Mouse (Mus musculus) stomach, postnatal 0 days (tissue): ENCODE data around the gene Gucd1. TPM values are rescaled to one million over a fixed set of nuclear protein-coding genes. Genes with fewer than 3 reads are reported as not detected.

Experiments
- ATAC-seq: fragments of 200-750 bp; cut with Nextera tagmentation; 2 replicates; pipeline ENCODE4 v1.8.0; 2017; ENCODE audit not compliant: low FRiP score, low TSS enrichment
- DNase-seq: peaks from one replicate; pipeline ENCODE4 v3.0.0-alpha.2; 2016; ENCODE audit warnings: low spot score
- H3K27ac ChIP-seq: fragments of 300-500 bp; sonication (generic); replicated peaks from 2 replicates; pipeline ENCODE4 v1.5.1; 2014; ENCODE audit warnings: mild to moderate bottlenecking, control low read depth
- H3K27me3 ChIP-seq: fragments of 300-500 bp; sonication (generic); 2 replicates; pipeline ENCODE4 v1.6.1; 2014; ENCODE audit warnings: low read length; ENCODE audit not compliant: control insufficient read depth, insufficient read depth
- H3K36me3 ChIP-seq: fragments of 300-500 bp; sonication (generic); 2 replicates; pipeline ENCODE4 v1.6.1; 2014; ENCODE audit warnings: low read length, mixed read lengths; ENCODE audit not compliant: control insufficient read depth, insufficient read depth
- H3K4me1 ChIP-seq: fragments of 300-500 bp; sonication (generic); replicated peaks from 2 replicates; pipeline ENCODE4 v1.6.1; 2014; ENCODE audit warnings: antibody characterized with exemption; ENCODE audit not compliant: control insufficient read depth, insufficient read depth
- H3K4me2 ChIP-seq: fragments of 300-500 bp; sonication (generic); replicated peaks from 2 replicates; pipeline ENCODE4 v1.6.1; 2014; ENCODE audit warnings: low read depth, mild to moderate bottlenecking, control low read depth, moderate library complexity
- H3K4me3 ChIP-seq: fragments of 300-500 bp; sonication (generic); 2 replicates; pipeline ENCODE4 v1.5.1; 2014; ENCODE audit warnings: low read depth, low read length, control low read depth
- H3K9ac ChIP-seq: fragments of 300-500 bp; sonication (generic); 2 replicates; pipeline ENCODE4 v1.6.1; 2014; ENCODE audit warnings: mild to moderate bottlenecking, low read length, control low read depth, mixed read lengths
- H3K9me3 ChIP-seq: fragments of 300-500 bp; sonication (generic); 2 replicates; pipeline ENCODE4 v1.6.1; 2016; ENCODE audit warnings: low read length; ENCODE audit not compliant: control insufficient read depth
- CTCF ChIP-seq: IDR thresholded peaks from 2 replicates; pipeline ENCODE4 v1.5.1; 2016; ENCODE audit warnings: antibody characterized with exemption, low read depth, mild to moderate bottlenecking, moderate library complexity
- EP300 ChIP-seq: optimal IDR thresholded peaks from 2 replicates; pipeline ENCODE3; 2016; ENCODE audit warnings: antibody characterized with exemption
- WGBS: fragments of 180-500 bp; shearing (Covaris S2); extraction: QIAGEN DNeasy Blood & Tissue Kit; methylation state at CpG from one replicate; pipeline ENCODE4 v1.1.7; 2014; 5-methylcytosine and 5-hydroxymethylcytosine counted together
- polyA plus RNA-seq: library from polyadenylated mRNA; unstranded; fragments of >200 nt; fragmentation: Nextera tagmentation; extraction: Ambion mirVana; gene quantifications from 2 replicates; pipeline ENCODE4 v1.2.1, GENCODE M21; 2015

Gene Gucd1
- polyA plus RNA-seq, 1 experiment from 2014 or later = 14.6 TPM

DNA sequence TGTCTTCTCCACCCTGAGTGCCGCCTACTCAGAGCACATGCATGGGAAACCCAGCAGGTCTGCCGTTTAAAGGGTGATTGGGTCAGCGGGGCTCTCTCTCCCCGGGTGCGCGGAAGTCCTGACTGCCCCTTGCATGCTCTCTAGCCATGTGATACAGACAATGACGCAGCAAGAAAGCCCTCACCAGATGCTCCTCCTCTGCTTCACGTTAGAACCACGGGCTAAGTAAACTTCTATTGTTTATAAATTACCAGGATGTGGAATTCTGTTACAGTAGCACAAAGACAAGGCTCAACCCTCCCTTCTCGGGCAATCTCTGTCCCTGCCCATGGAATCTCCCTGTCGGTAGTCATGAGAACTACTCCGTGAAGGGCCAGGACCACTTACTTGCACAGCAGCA, 33.4 kb upstream of the Gucd1 start:
- DNase-seq = no peak
- H3K27me3 ChIP-seq = no peaks in the 10 kb centered on the region
- H3K4me1 ChIP-seq = no peaks in the 10 kb centered on the region
- H3K36me3 ChIP-seq = no peaks in the 10 kb centered on the region
- no peak overlapping the region for H3K9ac ChIP-seq
- TF ChIP-seq EP300 = no peak
- TF ChIP-seq CTCF = peak; percentile 42
- 18% methylated on average over 12 of the region's 12 CpGs for WGBS
- H3K27ac ChIP-seq = no peak overlapping the region
- H3K9me3 ChIP-seq = no peaks in the 10 kb centered on the region
- H3K4me3 ChIP-seq = no peak overlapping the region
- 0 out of 2 replicates have a peak overlapping the region, but pooled peaks have one; percentile 11 for H3K4me2 ChIP-seq
- peak; percentile 55 for ATAC-seq

DNA sequence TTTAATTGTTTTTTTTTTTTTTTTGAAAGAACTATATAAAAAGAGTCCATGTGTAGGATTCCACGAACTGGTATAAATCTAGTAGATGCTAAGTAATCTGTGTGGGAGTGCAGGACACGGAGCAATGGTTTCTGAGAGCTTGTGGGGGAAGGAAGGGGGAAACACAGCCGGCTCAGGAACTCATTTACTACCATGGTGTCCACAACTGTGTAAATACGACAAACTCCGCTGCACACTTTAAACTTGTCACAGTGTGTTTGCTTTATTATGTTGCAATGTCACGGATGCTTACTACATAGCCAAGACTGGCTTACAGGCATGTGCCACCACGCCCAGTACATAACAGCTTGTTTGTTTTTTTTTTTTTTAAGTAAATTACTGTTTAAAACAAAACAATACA, 32.1 kb upstream of the Gucd1 start:
- WGBS = 53% methylated on average over 7 of the region's 7 CpGs

GRCm38 (mm10) chr10:75548486-75548885, 30.7 kb upstream of the Gucd1 start:
- Histone ChIP-seq H3K9me3 (no peaks in the 10 kb centered on the region), H3K36me3 (no peaks in the 10 kb centered on the region), H3K27me3 (no peaks in the 10 kb centered on the region), H3K27ac (no peak overlapping the region), H3K4me1 (no peaks in the 10 kb centered on the region), H3K4me2 (0 out of 2 replicates have a peak overlapping the region, but pooled peaks have one; percentile 1), H3K4me3 (no peak overlapping the region), H3K9ac (no peak overlapping the region)
- WGBS = 37% methylated on average over 14 of the region's 14 CpGs
- DNase-seq = no peak
- peak; percentile 52; the same call in 1 of the 2 replicates for ATAC-seq
- TF ChIP-seq EP300 (no peak), CTCF (no peak)

More for the DNA sequence above, 32.1 kb upstream of the Gucd1 start:
- Histone ChIP-seq H3K4me3 (no peak overlapping the region), H3K4me1 (no peaks in the 10 kb centered on the region), H3K9me3 (no peaks in the 10 kb centered on the region), H3K4me2 (no peak overlapping the region), H3K9ac (no peak overlapping the region), H3K27ac (no peak overlapping the region), H3K36me3 (no peaks in the 10 kb centered on the region), H3K27me3 (no peaks in the 10 kb centered on the region)
- TF ChIP-seq CTCF (no peak), EP300 (no peak)
- no peak for DNase-seq
- no peak for ATAC-seq

GRCm38 (mm10) chr10:75547901-75548300, 30.1 kb upstream of the Gucd1 start:
- H3K4me3 ChIP-seq = no peak overlapping the region
- H3K4me2 ChIP-seq = no peak overlapping the region
- H3K4me1 ChIP-seq = no peaks in the 10 kb centered on the region
- TF ChIP-seq EP300 = no peak
- TF ChIP-seq CTCF = no peak
- H3K27me3 ChIP-seq = no peaks in the 10 kb centered on the region
- no peaks in the 10 kb centered on the region for H3K9me3 ChIP-seq
- no peak overlapping the region for H3K9ac ChIP-seq
- no peak for DNase-seq
- no peak overlapping the region for H3K27ac ChIP-seq
- 43% methylated on average over 7 of the region's 7 CpGs for WGBS
- no peaks in the 10 kb centered on the region for H3K36me3 ChIP-seq
- no peak for ATAC-seq

GRCm38 (mm10) chr10:75536123-75536522, 18.4 kb upstream of the Gucd1 start:
- 80% methylated on average over 5 of the region's 5 CpGs for WGBS
- Histone ChIP-seq H3K4me1 (no peaks in the 10 kb centered on the region), H3K9me3 (no peaks in the 10 kb centered on the region), H3K9ac (no peak overlapping the region), H3K36me3 (peaks cover 13% of the 10 kb centered on the region), H3K27me3 (no peaks in the 10 kb centered on the region), H3K4me3 (no peak overlapping the region), H3K27ac (no peak overlapping the region), H3K4me2 (no peak overlapping the region)
- TF ChIP-seq EP300 = no peak
- no peak for TF ChIP-seq CTCF
- ATAC-seq = no peak
- DNase-seq = no peak

- no peak for ATAC-seq
- TF ChIP-seq EP300 (no peak), CTCF (no peak)
- Histone ChIP-seq H3K4me3 (no peak overlapping the region), H3K36me3 (peaks cover 13% of the 10 kb centered on the region), H3K9ac (no peak overlapping the region), H3K4me1 (no peaks in the 10 kb centered on the region), H3K9me3 (no peaks in the 10 kb centered on the region), H3K4me2 (no peak overlapping the region), H3K27ac (no peak overlapping the region), H3K27me3 (no peaks in the 10 kb centered on the region)
- DNase-seq = no peak
- 84% methylated on average over 2 of the region's 2 CpGs for WGBS
These were observed 17.7 kb upstream of the Gucd1 start for GRCm38 (mm10) chr10:75535423-75535822.
